Mouse (Mus musculus) heart, postnatal 25 days (tissue): ENCODE results near the gene Lpp. TPM values are rescaled to one million over a fixed set of nuclear protein-coding genes. Genes with fewer than 3 reads are reported as not detected.

Experiments used
- DNase-seq: peaks from one replicate; pipeline ENCODE4 v3.0.0; 2022; ENCODE audit warnings: low spot score
- intact Hi-C: fragments of 180-260 bp; cut with DNase I; formaldehyde crosslinking; loops from one replicate; pipeline ENCODE4 v1.15.1; 2025
- total RNA-seq, 2 experiments: library from RNA; stranded (reverse); gene quantifications; 2 replicates each; pipeline ENCODE4 v1.2.3; 2021

The Lpp gene
- total RNA-seq: 10 to 100 TPM; 32.7 to 40.5 TPM

DNA sequence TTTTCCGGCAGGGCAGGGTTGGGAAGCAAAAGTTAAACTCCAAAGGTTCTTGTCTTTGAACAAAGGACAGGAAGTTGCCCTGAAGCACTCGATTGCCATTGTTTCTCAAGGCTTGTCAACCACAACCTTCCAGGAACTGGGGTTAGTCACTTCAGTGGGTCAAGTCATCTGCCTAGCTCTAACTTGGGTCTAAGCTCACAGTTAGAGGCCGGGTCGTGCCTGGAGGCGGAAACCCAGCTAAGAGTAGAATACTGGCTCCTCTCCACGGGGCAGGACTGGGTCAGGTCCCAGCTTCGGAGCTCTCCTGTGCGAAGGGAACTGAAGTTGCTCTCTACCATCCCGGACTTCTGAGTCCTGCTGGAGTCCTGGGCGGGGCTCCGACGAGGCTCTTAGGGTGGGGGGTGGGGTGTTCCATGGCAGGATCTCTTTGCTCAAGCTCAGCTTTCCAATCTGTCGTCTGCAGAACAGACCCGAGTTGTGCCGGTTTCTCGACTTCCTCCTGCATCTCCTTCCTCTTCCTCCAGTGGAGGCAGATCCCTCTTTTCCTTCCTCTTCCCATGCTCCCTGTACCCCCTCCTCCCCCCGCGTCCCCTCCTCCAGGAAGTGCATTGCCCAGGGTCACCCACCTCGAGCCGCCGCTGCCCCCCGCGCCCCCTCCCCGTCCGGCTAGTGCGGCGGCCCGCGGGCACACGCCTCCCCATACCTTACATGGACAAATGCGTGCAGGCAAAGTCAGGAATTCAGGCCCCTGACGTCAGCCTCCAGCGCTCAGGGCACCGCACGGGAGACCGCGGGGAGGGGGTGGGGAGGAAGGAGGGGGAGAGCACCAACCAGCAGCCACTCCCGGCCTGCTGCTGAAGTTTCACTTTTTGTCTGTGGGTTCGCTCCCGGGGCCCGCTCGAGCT lies at the start of gene Lpp:
Gene Lpp, plus strand, starts transcription at position 857 of the 905 bp plus-strand sequence.
- DNase-seq: peak; percentile 69
- intact Hi-C loops: loop anchor here (2.0 to 5.0 kb wide), 2 partner anchors 406 to 664 kb away; no protein-coding TSS in a partner anchor

DNA sequence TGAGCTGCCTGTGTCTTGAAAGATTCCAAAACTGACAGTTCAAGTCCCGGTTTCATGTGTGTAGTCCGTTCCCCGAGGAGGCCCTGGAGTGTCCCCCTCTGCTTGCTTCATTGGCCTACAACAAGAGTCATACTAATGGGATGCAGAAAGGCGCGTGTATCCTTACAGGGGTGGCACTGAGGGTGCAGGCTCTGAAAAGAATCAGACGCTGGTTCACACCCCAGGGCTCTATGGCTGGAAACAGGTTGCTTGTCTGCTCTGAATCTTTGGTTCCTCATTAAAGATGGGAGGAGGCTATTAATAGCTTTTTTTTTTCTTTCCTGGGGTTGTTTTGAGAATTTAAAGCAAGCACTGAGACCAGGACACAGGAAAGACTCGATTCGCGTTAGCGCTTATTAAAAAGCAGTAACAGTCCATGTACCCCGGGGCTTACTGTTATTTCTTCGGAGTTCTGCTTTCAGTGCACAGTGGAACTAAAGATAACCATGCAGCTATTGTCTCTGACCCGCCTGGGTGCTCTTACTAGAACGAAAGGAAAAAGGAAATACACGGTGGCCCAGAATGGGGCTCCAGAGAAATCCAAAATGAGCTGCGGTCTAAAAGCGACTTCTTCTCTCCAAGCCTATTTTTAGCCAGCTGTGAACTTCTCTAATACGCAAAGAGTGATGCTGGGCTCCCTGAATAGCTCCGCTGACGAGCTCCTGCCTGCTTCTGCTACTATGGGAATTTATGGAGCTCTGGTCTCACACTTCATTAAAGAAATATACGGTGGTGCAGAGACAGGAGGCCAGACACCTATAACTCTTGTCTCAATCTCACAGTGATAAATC lies 45.5 kb upstream of the Lpp start:
- intact Hi-C loops: loop anchor here (5.0 kb wide), 2 partner anchors 135 to 355 kb away; no protein-coding TSS in a partner anchor
- DNase-seq: no peak

DNA sequence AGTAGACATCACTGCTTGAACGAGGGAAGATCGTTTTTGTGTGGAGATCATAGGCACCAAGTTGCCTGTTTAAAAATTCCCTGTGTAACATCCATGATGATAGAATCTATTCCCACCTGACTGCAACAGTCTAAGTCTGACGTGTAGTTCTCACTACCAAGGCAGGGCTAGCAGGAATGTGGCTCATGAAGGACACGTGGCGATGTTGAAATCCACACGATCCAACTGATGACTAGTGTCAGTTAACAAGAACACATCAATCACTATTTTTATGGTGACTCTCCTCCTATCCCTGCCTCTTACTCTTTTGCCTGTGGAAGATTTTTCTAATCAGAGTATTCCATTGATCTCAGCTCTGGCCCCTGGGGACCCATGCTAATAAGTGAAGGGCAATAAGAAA lies 43.0 kb upstream of the Lpp start:
- DNase-seq: no peak
- intact Hi-C loops: no loop called here

DNA sequence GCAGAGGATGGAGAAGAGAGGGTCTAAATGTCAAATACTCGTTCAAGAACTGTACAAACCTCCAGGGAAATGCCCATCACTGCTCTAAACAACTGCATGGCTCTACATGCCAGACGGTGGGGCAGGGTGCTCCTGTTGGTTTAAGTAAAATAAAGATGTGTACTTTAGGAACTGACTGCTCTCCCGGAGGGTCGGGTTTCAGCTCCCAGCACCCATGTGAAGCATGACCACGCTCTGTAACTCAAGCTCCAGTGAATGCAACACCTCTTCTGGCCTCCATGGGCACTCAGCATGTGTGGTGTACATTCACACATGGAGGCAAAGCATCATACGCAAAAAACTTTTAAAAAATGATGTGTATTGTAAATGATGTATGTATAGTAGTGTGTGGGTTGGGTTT lies 42.6 kb upstream of the Lpp start:
- intact Hi-C loops: no loop called here
- no peak for DNase-seq

DNA sequence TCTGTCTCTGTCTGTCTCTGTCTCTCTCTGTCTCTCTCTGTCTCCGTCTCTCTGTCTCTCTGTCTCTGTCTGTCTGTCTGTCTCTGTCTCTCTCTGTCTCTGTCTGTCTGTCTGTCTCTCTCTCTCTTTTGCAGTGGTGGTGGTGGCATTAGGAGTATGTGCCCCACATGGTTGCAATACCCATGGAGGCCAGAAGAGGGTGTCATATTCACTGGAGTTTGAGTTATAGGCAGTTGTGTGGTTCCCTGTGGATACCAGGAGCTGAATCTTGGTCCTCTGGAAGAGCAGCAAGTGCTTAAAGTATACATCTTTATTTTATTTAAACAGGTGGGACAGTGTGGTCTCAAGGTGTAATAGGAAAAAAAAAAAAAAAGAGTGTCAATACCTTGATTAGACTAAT lies 41.5 kb upstream of the Lpp start:
- intact Hi-C loops: no loop called here
- no peak for DNase-seq

DNA sequence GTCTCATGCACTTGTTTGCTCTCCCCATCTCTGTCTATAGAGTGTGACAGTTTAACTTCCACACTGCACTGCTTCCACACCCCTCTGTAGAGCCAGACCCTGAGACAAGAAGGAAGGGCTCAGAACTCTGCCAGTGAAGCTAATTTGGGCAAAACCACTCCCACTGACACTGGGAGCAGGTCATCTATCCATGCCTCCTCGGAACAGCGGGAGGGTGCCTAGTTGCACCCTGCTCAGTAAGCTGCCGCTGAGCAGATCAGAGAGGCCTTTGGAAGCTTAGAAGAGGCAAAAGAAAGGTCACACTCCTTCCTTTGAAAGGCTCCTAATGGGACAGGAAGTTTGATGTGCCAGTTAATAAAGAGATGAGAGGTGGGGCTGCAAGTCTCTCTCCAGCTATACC lies 39.5 kb upstream of the Lpp start:
- DNase-seq: no peak
- intact Hi-C loops: no loop called here

DNA sequence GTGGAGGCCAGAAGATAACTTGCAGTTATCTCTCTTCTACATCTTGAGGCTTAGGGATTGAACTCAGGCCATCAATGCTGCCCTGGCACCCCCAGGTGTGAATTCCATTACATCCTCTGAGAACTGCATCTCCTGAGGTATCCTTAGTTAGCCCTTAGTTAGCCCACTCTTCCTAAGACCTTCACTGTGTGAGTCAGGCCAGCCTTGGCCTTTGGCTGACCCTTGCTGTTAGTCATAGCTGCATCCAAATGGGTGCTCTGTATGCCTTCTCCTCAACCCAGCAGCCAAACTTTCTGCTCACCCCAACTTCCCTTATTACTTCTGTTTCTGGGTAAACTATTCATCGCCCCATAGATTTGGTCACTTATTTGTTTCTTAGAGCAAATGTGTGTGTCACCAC lies 31.6 kb upstream of the Lpp start:
- intact Hi-C loops: no loop called here
- no peak for DNase-seq

DNA sequence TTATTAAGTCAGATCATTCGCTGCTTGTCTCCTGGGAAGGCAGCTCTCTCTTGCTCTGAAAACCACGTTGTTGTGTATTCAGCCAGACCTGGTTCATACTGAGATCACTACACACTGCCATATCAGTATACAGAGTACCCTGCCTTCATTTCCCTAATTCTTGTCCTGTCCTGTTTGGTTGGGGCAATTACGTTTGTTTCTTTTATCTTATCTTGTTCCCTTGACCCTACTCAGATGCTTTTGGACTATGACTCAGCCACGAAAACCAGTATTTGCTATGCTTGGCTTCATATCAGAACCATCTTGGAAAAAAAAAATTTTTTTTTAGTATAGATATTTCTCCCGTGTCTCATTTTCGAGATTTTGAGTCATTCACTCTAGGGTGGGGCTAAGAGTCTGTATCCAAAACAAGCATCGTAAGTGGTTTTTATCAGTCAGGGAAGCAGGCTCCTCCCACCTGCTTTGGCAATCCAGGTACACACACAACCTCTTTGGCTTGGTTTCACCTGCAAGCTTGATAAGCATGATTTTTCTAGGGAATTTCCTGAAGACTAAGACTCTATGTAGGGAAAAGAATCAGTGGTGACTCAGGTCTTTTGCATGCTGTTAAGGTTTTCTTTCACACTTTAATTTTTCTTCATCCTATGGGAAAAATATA lies 29.1 kb upstream of the Lpp start:
- DNase-seq: no peak
- intact Hi-C loops: no loop called here

DNA sequence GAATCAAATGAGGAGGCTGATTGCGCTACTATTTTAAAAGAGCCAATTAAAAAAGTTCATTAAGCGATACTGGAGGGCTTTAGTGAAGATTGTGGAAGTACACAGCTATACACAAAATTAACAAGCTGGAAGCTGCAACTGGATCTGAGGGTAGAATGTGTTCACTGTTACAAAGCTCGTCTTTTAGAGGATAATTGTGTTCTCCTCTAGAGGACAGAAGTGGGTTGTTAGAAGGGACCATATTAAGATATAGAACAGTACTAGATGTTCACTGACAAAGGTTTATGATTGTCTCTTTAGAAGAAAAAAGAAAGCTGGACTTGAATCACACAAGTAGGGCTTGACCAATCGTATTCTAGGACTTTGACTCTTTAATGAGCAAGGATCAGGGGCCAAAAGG lies 27.4 kb upstream of the Lpp start:
- intact Hi-C loops: no loop called here
- DNase-seq: no peak

DNA sequence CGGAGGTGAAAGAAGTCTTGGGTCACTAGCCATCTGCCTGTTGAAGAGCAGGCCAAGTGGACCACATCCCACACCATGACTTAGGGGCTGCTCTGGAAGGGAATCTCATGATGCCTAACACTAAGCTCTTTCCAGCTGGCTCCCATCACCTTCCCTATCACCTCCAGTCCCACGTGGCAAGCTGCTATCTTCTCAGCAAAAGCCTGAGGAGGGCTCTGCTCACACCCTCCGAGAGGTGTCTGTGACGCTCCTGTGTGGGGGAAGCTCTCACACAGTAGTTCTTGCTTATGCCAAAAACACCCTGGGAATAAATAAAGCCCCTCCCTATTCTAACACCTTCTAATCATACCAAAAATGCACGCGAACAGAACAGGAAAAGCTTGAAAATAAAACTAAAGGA lies 26.2 kb upstream of the Lpp start:
- DNase-seq: no peak
- intact Hi-C loops: no loop called here

DNA sequence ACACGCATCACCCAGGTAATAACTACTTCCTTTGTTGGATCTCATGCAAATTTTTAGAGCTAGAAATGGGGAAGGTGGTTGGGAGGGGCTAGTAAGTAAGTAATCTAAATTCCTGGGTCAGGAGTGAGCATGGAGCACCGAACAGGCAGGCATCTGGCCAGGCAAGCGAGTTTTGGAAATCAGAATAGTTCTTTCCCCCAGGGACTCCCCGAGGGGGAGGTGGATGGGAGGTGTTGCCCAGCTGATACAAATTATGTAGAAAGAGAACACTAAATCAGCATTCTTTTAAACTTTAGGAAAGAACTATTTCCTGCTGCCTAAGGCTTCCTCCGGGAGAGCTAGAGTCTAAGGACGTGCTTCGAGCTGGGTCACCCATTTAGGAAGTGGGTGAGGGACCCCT lies 25.8 kb upstream of the Lpp start:
- no peak for DNase-seq
- intact Hi-C loops: no loop called here

DNA sequence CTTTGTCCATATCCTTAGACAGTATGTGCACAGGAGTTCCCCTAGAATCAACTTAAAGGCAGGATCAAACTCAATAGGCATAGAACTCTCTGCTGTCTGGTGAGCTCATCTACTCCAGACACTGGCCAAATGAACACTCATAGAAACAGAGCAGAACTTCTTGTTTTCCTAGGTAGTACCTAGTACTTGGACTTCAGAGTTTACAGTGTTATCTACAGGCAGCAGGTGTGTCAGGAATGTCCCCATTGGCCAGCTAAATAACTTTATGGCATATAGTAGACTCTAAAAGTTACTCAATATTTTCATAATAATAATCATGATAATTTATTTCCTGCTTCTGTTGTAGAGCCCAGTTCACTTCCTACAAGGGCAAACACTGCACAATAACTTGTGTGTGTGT lies 16.8 kb upstream of the Lpp start:
- intact Hi-C loops: no loop called here
- no peak for DNase-seq

DNA sequence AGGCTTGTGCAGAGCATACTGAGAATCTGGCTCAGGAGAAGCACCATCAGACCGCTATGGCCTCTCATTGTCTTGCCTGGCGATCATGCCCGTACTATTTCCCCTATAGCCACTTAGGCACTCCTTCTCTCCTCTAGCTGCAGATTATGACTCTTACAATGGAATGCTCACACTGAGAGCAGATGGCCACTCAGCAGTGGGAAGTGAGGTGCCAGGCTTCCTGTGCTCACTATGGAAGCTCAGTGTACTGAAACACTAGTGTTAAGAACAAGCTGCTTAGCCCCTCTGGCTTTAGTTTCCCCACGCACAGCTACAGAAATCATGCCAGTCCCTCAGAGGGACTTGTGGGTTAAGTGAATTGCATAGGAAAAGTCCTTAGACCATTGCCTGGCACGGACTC lies 2.7 kb upstream of the Lpp start:
- intact Hi-C loops: loop anchor here (5.0 kb wide), 1 partner anchor 667 kb away; no protein-coding TSS in a partner anchor
- DNase-seq: no peak

DNA sequence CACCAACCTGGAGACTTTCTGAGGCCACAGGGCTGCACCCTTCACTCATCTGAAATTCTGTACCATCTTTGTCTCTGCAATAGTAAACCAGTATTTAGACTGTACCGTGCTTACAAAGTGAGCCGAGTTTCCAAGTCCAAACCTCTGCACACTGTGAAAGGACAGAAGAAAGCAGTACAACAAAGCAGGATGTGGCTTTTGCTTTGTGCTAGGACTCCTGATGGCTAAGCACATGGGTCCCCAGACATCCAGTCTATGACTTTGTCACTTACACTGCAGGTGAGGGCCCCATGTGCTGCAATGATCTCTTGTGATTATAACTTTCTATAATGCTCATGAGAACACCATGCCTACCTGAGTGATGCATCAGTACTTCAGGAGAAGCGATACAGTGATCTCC lies 2.2 kb upstream of the Lpp start:
- no peak for DNase-seq
- intact Hi-C loops: loop anchor here (5.0 kb wide), 1 partner anchor 666 kb away; no protein-coding TSS in a partner anchor

DNA sequence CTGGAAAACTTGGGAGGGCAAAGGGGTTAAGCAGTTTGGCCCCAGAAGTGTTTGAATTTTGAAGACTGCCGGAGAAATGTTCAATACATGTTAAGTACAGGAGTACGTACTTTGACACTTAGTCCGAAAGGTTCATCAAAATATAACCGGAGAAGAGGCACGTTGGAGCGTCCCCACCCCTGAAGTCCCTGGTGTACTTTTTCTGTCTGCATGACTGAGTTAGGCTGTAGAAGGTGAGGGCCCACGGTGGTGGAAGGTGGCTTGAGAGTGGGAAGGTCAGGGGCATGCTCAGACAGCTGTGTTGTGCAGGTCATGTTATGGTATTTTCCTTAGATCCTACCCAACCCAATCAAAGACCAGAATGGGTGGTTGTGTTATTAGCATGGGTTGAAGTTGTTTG lies 1.4 kb upstream of the Lpp start:
- intact Hi-C loops: loop anchor here (2.0 to 5.0 kb wide), 2 partner anchors 405 to 665 kb away; no protein-coding TSS in a partner anchor
- DNase-seq: no peak

DNA sequence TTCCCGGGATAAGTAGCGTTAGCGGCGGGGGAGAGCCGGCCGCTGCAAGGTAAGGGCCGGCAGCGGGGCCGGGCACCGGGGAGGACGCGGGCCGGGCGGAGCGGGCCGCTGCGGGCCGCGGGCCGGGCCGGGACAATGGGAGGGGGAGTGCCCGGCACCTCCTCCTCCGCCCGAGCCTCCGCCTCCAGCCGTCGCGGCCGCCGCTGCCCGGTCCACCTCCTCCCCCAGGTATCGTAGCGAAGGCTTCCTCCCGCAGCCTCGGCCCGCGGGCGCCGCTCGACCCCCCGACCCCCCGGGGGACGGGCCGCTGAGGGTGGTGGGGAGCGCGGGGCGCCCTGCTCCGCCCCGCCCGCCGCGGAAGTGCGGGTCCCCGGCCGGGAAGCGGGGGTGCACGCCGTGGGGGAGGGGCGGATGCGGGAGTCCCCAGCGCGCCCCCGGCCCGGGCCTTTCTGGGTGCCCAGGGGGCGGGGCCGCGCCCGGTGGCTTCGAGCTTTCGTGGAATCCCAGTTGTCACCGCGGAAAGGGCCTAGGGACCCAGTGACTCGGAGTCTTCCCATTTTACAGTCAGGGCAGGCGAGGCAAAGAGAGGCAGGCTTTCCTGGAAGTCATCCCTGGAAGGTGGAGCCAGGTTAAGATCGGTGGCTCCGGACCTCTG lies 376 bp downstream of the Lpp start:
- peak; percentile 60 for DNase-seq
- intact Hi-C loops: loop anchor here (2.0 to 5.0 kb wide), 2 partner anchors 407 to 664 kb away; no protein-coding TSS in a partner anchor

DNA sequence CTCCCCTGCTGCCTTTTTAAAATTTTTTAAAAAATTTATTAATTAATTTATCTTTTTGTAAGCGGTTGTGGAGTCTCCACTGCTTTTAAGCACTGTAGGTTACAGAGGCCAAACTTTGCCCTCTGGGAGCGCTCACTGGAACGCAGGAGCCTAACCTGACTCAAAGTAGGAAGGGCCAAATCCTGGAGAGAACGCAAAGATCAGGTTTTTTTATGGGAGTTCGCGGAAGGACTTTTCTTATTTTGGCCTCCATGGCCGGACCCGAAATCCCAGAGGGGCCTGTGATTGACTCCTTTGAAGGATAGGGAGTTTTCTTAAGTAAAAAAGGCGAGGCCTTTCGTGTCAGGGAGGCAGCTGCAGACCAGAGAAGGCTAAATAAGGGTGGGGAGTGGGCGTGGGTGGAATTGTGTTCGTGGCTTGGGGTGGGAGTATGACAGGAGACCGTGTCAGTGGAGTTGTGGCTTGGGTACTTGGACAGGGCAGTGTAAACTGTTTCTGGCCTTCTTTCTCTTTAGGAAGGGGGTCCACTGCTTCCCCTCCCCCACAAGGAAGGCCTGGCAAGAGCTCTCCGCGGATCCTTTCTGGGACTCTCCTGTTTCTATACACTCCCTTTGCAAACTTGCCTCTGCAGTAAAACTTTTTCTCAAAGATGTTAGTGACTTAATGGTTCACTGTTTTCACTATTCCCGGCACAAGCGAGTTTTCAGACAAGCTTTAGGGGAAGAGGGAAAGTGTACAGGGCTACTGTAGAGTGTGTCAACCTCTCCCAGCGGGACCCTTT lies 1.1 kb downstream of the Lpp start:
- DNase-seq: peak; percentile 29
- intact Hi-C loops: loop anchor here (5.0 kb wide), 1 partner anchor 663 kb away; no protein-coding TSS in a partner anchor

DNA sequence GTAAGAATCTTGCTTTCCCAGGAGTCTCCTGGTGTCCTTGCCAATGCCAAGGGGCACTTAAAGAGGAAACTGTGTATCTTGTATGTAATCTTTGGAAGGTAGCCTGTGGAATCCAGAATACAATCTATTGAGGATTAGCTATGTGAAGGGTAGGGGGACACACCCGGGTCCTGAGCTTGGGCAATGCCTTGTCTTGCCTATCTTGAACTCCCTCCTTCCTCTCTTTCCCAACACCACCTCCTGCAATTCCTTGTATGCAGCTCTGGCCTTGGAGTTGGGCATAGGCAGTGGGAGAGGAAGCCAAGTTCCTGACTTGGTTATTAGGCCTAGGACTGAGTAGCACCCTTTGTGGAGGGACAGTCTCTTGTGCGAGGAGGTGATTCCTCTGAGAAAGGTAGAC lies 1.8 kb downstream of the Lpp start:
- intact Hi-C loops: loop anchor here (5.0 kb wide), 1 partner anchor 87 kb away; no protein-coding TSS in a partner anchor

DNA sequence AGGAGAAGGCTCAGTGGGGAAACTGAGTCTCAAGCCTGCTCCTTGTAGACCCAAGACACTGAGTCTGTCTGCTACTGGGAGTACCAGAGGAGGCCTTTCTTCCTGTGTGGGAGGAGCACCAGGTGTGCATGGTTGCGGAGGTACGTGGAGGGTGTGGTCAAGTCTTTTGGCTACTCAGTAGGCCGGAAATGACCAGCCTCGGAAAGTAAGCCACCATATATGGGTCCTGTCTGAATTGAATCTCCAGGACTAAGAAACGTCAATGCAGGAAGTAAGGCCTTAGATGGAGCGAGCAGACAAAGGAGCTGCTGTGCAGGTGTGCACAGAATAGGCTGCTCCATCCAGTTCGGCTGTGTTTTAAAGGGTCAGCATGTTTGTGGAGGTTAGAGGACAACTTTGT lies 3.2 kb downstream of the Lpp start:
- no peak for DNase-seq
- intact Hi-C loops: loop anchor here (5.0 kb wide), 1 partner anchor 86 kb away; no protein-coding TSS in a partner anchor

More for the DNA sequence above, 1.8 kb downstream of the Lpp start:
- DNase-seq: no peak
